Mouse (Mus musculus) fat pad, adult 2 months (tissue): ENCODE results near the gene Slc6a20b.

Experiments
- DNase-seq: peaks from one replicate; pipeline ENCODE4 v3.0.0-alpha.2; 2011; ENCODE audit warnings: low read depth, low spot score; ENCODE audit errors: extremely low read depth

Slc6a20b gene

DNA sequence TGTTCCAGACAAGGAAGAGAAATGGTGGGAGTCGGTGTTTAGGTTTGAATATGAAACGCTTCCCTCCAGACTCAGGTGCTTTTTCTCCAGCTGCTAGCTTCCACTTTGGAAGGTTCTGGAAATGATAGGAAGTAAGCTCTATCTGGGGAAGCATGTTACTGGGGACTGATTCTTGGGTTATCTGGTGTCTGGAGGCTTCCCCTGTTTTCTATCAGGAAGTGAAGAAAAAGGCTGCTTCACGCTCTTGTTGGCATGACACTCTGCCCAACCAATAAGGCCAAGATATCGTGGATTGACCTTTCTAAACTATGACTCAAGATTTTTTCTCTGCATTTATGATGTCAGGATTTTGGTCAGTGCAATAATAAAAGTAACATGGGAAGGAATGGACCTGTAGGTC, 37.2 kb downstream of the Slc6a20b start:
- no peak for DNase-seq

DNA sequence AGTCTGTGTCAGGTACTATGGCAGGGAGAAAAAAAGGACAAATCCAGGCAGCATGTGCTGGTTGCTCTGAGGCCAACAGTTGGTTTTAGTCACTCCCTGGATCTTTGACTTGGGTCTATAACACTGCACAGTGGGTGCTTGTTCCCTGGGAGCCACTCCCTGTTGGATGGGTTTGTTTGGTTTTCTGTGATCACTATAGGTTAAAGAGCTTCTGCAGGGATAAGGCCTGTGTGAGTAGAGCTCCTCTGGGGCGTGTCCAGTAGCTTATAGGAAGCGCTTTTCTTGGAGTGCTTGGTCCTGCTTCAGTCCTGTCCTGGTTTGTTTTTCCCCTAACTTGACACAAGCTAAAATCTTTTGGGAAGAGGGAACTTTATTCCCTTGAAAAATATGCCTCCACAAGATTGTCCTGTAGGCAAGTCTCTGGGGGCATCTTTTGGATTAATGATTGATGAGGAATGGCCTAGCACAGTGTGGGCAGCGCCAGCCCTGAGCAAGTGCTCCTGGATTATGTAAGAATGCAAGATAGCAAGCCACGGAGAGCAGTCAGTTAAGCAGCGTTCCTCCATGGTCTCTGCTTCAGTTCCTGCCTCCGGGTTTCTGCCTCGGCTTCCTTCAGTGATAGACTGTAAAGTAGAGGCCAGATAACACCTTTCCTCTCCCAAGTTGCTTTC, 43.0 kb downstream of the Slc6a20b start:
- no peak for DNase-seq

DNA sequence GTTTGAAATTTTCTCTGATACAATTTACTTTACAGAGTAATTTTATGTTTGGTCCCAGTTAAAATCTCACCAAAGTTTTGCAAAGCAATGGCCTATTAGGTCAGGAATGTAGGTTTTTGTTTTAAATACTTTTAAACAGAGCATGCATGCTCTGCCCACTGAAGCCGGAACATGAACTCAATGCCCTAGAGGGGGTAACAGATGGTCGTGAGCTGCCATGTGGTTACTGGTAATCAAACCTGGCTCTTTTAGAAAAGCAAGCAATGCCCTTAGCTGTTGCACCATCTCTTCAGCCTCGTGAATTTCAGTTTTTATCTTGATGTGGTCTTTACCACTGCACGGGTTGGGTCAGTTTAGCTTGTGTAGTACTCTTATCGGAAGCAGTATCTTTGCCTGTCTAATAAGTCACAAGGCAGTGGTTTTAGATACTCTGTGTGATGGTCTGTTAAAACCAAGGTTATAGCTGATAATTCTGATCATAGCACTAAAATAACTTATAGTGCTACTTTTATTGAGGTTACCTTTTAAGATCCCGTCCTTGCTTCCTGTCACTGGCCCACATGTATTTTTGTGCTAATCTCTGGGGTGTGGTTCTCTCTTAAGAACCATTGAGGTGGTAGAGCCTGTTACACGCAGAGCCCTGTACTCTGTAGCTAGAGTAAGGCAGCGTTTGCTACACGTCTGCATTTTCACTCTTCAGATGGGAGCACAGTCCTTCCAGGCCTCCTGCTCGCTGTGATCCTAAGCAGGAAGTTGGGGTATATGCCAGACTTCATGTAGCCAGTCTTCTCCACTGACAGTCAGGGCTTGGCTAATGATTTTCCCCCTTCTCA, 54.8 kb downstream of the Slc6a20b start:
- DNase-seq = no peak

DNA sequence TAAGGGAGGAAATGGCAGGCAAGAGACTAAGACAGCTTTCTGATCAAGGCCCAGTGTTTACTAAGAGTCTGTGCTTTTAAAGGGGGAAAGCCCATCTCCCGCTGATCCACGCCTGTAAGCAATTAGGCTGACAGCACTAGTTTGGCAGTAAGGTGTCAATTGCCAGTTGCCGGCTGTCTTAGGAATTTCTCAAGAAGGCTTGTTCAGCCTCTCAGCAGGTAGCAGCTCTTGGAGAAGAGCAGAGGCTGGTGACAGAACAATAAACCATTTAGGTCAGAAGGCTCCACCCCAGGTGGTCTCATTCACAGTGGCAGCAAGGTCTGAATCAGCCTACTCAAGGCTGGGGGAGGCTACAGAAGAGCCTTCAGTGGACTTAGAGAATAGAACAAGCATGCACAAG, 77.8 kb downstream of the Slc6a20b start:
- DNase-seq = no peak
